Mouse (Mus musculus) CH12.LX (cell line): ENCODE data around the gene Man1a. TPM values are rescaled to one million over a fixed set of nuclear protein-coding genes. Genes with fewer than 3 reads are reported as not detected.
A peak's percentile ranks its signal among the peaks of the same experiment; 100 is the strongest.

Experiments used
- DNase-seq: peaks from one replicate; pipeline ENCODE4 v3.0.0-alpha.2; 2013; ENCODE audit errors: extremely low read depth
- H3K27ac ChIP-seq: 2 replicates; pipeline ENCODE4 v1.5.1; 2012; ENCODE audit warnings: low read depth, mild to moderate bottlenecking, control low read depth, moderate library complexity; ENCODE audit not compliant: insufficient read depth
- H3K27me3 ChIP-seq: replicated peaks from 2 replicates; pipeline ENCODE3; 2012; ENCODE audit warnings: inconsistent platforms
- H3K36me3 ChIP-seq, 2 experiments: replicated peaks in 1 of 2; 2 replicates each; pipeline versions ENCODE3 to v1.6.1; 2012; ENCODE audit warnings: inconsistent platforms in 1 of 2, low read length in 1 of 2, mild to moderate bottlenecking in 1 of 2, mixed read lengths in 1 of 2, moderate library complexity in 1 of 2; ENCODE audit not compliant: control insufficient read depth in 1 of 2, insufficient read depth in 1 of 2
- H3K4me1 ChIP-seq, 2 experiments: 2 replicates each; pipeline ENCODE4 v1.6.1; 2012; ENCODE audit warnings: inconsistent platforms in 1 of 2, moderate library complexity in 1 of 2; ENCODE audit not compliant: insufficient read depth in 2 of 2, control insufficient read depth in 1 of 2
- H3K4me2 ChIP-seq: 2 replicates; pipeline ENCODE4 v1.6.1; 2012; ENCODE audit warnings: low read depth, mild to moderate bottlenecking, control low read depth; ENCODE audit not compliant: poor library complexity, insufficient read depth, severe bottlenecking
- H3K4me3 ChIP-seq, 3 experiments: fragments of 150-350 bp in 1 of 3; sonication (generic) in 1 of 3; replicated peaks in 1 of 3; 2 replicates each; pipeline versions ENCODE3 to v1.5.1; 2011 to 2012; ENCODE audit warnings: low read depth in 2 of 3, low read length in 2 of 3, mild to moderate bottlenecking in 2 of 3, moderate library complexity in 2 of 3, control low read depth in 1 of 3, improper control_type of control experiment in 1 of 3, inconsistent platforms in 1 of 3, mixed read lengths in 1 of 3; ENCODE audit not compliant: poor library complexity in 1 of 3
- H3K79me2 ChIP-seq: replicated peaks from 2 replicates; pipeline ENCODE4 v1.6.1; 2012; ENCODE audit warnings: mild to moderate bottlenecking, moderate library complexity; ENCODE audit not compliant: control insufficient read depth, poor library complexity, insufficient read depth, severe bottlenecking; ENCODE audit errors: extremely low read depth
- H3K9ac ChIP-seq: 2 replicates; pipeline ENCODE4 v1.6.1; 2012; ENCODE audit warnings: low read depth, mild to moderate bottlenecking, control low read depth, moderate library complexity; ENCODE audit not compliant: insufficient read depth
- H3K9me3 ChIP-seq: replicated peaks from 2 replicates; pipeline ENCODE3; 2012; ENCODE audit warnings: low read length, inconsistent platforms, mixed read lengths
- BHLHE40 ChIP-seq: IDR thresholded peaks from 2 replicates; pipeline ENCODE4 v1.6.1; 2011; ENCODE audit warnings: mild to moderate bottlenecking, low read depth, low read length, improper control_type of control experiment
- CHD1 ChIP-seq: IDR thresholded peaks from 2 replicates; pipeline ENCODE4 v1.6.1; 2012; ENCODE audit warnings: low read depth, low read length, improper control_type of control experiment, inconsistent platforms
- CHD2 ChIP-seq: IDR thresholded peaks from 2 replicates; pipeline ENCODE4 v1.6.1; 2011; ENCODE audit warnings: low read length, improper control_type of control experiment
- E2F4 ChIP-seq: IDR thresholded peaks from 2 replicates; pipeline ENCODE4 v1.6.1; 2011; ENCODE audit warnings: low read depth, low read length, improper control_type of control experiment; ENCODE audit not compliant: insufficient replicate concordance
- ELF1 ChIP-seq: IDR thresholded peaks from 2 replicates; pipeline ENCODE4 v1.6.1; 2014; ENCODE audit warnings: low read depth, mild to moderate bottlenecking, inconsistent platforms, low read length, improper control_type of control experiment
- EP300 ChIP-seq: IDR thresholded peaks from 2 replicates; pipeline ENCODE4 v1.6.1; 2011; ENCODE audit warnings: low read length, improper control_type of control experiment
- ETS1 ChIP-seq: conservative IDR thresholded peaks from 2 replicates; pipeline ENCODE4 v1.6.1; 2012; ENCODE audit warnings: low read depth, mild to moderate bottlenecking, inconsistent platforms, low read length, improper control_type of control experiment, moderate library complexity
- HCFC1 ChIP-seq: IDR thresholded peaks from 2 replicates; pipeline ENCODE4 v1.6.1; 2012; ENCODE audit warnings: low read depth, mild to moderate bottlenecking, inconsistent platforms, low read length, improper control_type of control experiment
- JUN ChIP-seq: IDR thresholded peaks from 2 replicates; pipeline ENCODE4 v1.6.1; 2011; ENCODE audit warnings: low read depth, mild to moderate bottlenecking, low read length, improper control_type of control experiment, moderate library complexity; ENCODE audit not compliant: insufficient read depth
- JUND ChIP-seq: conservative IDR thresholded peaks from 2 replicates; pipeline ENCODE4 v1.6.1; 2011; ENCODE audit warnings: low read depth, low read length, improper control_type of control experiment
- MEF2A ChIP-seq: IDR thresholded peaks from 2 replicates; pipeline ENCODE4 v1.6.1; 2014; ENCODE audit warnings: low read depth, mild to moderate bottlenecking, inconsistent platforms, low read length, improper control_type of control experiment, borderline replicate concordance
- MYC ChIP-seq: IDR thresholded peaks from 2 replicates; pipeline ENCODE4 v1.6.1; 2011; ENCODE audit warnings: low read depth, mild to moderate bottlenecking, improper control_type of control experiment, low read length
- NRF1 ChIP-seq: IDR thresholded peaks from 2 replicates; pipeline ENCODE4 v1.6.1; 2014; ENCODE audit warnings: low read depth, mild to moderate bottlenecking, inconsistent platforms, low read length, improper control_type of control experiment, moderate library complexity
- RCOR1 ChIP-seq: conservative IDR thresholded peaks from 2 replicates; pipeline ENCODE4 v1.6.1; 2012; ENCODE audit warnings: low read depth, mild to moderate bottlenecking, inconsistent platforms, low read length, improper control_type of control experiment
- SMC3 ChIP-seq: IDR thresholded peaks from 2 replicates; pipeline ENCODE4 v1.6.1; 2011; ENCODE audit warnings: low read depth, low read length, improper control_type of control experiment
- TBP ChIP-seq: conservative IDR thresholded peaks from 2 replicates; pipeline ENCODE4 v1.6.1; 2011; ENCODE audit warnings: low read depth, low read length, improper control_type of control experiment
- TCF12 ChIP-seq: IDR thresholded peaks from 2 replicates; pipeline ENCODE4 v1.6.1; 2014; ENCODE audit warnings: low read depth, mild to moderate bottlenecking, inconsistent platforms, low read length, improper control_type of control experiment
- USF1 ChIP-seq: IDR thresholded peaks from 2 replicates; pipeline ENCODE4 v1.6.1; 2014; ENCODE audit warnings: low read depth, mild to moderate bottlenecking, inconsistent platforms, low read length, improper control_type of control experiment
- USF2 ChIP-seq: conservative IDR thresholded peaks from 2 replicates; pipeline ENCODE4 v1.6.1; 2011; ENCODE audit warnings: low read depth, low read length, improper control_type of control experiment
- dilution Hi-C: fragments of 300-500 bp; cut with MboI; formaldehyde crosslinking; loops from 2 replicates; pipeline ENCODE4 v1.14.3; 2020; ENCODE audit warnings: low sequenced_read_pairs; ENCODE audit not compliant: extremely low pct_unique_long_range_greater_than_20kb, extremely low pct_ligation_motif_present
- in situ Hi-C: fragments of 300-500 bp; cut with MboI; formaldehyde crosslinking; loops from 3 replicates; pipeline ENCODE4 v1.14.3; 2019; ENCODE audit warnings: low sequenced_read_pairs, low pct_ligation_motif_present, low pct_unique_long_range_greater_than_20kb, mixed read lengths
- polyA plus RNA-seq: library from polyadenylated mRNA; unstranded; fragments of >175 nt; gene quantifications from 2 replicates; pipeline ENCODE4 v1.2.1, GENCODE M21; 2012; ENCODE audit warnings: low read depth; ENCODE audit not compliant: insufficient read length
- total RNA-seq, 2 experiments: library from RNA; depleted of rRNA; stranded (reverse); fragments of 300-350 nt in 1 of 2; fragments of >200 nt in 1 of 2; gene quantifications; 2 replicates each; pipeline ENCODE4 v1.2.3; 2012 to 2014

Gene Man1a
- total and polyA plus RNA-seq, 3 experiments: 104 to 211 (median 191) TPM

- peaks cover 26 to 70% of the 10 kb centered on the region in 2 experiments for H3K4me1 ChIP-seq
- TF ChIP-seq BHLHE40 (no peak), JUN (no peak), RCOR1 (0 out of 2 replicates have a peak, but pooled peaks have one; percentile 10), USF1 (no peak)
- peak overlapping the region; percentile 44 for H3K9ac ChIP-seq
- DNase-seq: no peak
- in situ Hi-C loops (no loop called here), dilution Hi-C loops (no loop called here)
- no peak overlapping the region for H3K4me2 ChIP-seq
- H3K79me2 ChIP-seq: peaks cover 69% of the 10 kb centered on the region
- H3K27me3 ChIP-seq: no peaks in the 10 kb centered on the region
- peaks cover 28 to 59% of the 10 kb centered on the region in 2 experiments for H3K36me3 ChIP-seq
- no peak overlapping the region for H3K4me3 ChIP-seq
- H3K9me3 ChIP-seq: no peaks in the 10 kb centered on the region
- H3K27ac ChIP-seq: peak overlapping the region; percentile 20
These were observed 40.8 kb downstream of the Man1a start for GRCm38 (mm10) chr10:54035586-54035985.

- dilution Hi-C loops: no loop called here
- no peaks in the 10 kb centered on the region for H3K9me3 ChIP-seq
- DNase-seq: no peak
- H3K27me3 ChIP-seq: no peaks in the 10 kb centered on the region
- peaks cover 24 to 69% of the 10 kb centered on the region in 2 experiments for H3K4me1 ChIP-seq
- no peak for TF ChIP-seq EP300
- no peak for TF ChIP-seq NRF1
- no peak for TF ChIP-seq SMC3
- no peak for TF ChIP-seq HCFC1
- TF ChIP-seq MYC: no peak
- no peak for TF ChIP-seq RCOR1
- no peak for TF ChIP-seq CHD2
- no peak for TF ChIP-seq JUND
- TF ChIP-seq ETS1: no peak
- no peak for TF ChIP-seq TBP
- no peak for TF ChIP-seq TCF12
- TF ChIP-seq JUN: no peak
- TF ChIP-seq MEF2A: no peak
- TF ChIP-seq ELF1: no peak
- no peak for TF ChIP-seq CHD1
- TF ChIP-seq E2F4: no peak
- TF ChIP-seq USF2: no peak
- TF ChIP-seq, all 38 proteins: peak for 0
- no peak overlapping the region for H3K9ac ChIP-seq
- peaks cover 69% of the 10 kb centered on the region for H3K79me2 ChIP-seq
- H3K4me2 ChIP-seq: no peak overlapping the region
- no peak overlapping the region for H3K27ac ChIP-seq
- no peak overlapping the region for H3K4me3 ChIP-seq
- in situ Hi-C loops: no loop called here
- H3K36me3 ChIP-seq: peaks cover 34 to 66% of the 10 kb centered on the region in 2 experiments
These were observed 41.6 kb downstream of the Man1a start for GRCm38 (mm10) chr10:54034779-54035178.
